Mouse (Mus musculus): Measurements from ENCODE around the gene Samd4b. TPM values are rescaled to one million over a fixed set of nuclear protein-coding genes. Genes with fewer than 3 reads are reported as not detected.

Samd4b gene
- total and polyA plus RNA-seq, 3 experiments: 6.4 to 45.9 TPM; not detected in 1

GRCm38 (mm10) chr7:28582841-28583240, 15.1 kb downstream of the Samd4b start:
- H3K4me3 ChIP-seq (ENCODE audit: control insufficient read depth in 1 of 2, insufficient read depth in 1 of 2, low read depth in 2 of 2, low read length in 2 of 2): peak overlapping the region in 1 of 2 experiments; percentile 26; a peak in 2 of 4 replicates
- H3K4me1 ChIP-seq (ENCODE audit: control insufficient read depth in 1 of 2, insufficient read depth in 2 of 2, low read length in 2 of 2): peaks cover 33 to 38% of the 10 kb centered on the region in 2 experiments

GRCm38 (mm10) chr7:28581721-28582120, 16.2 kb downstream of the Samd4b start:
- Histone ChIP-seq H3K27ac (ENCODE audit: control insufficient read depth, low read depth, low read length) (peak overlapping the region; percentile 74), H3K4me1 (ENCODE audit: control insufficient read depth in 1 of 2, insufficient read depth in 2 of 2, low read length in 2 of 2) (peaks cover 34 to 42% of the 10 kb centered on the region in 2 experiments), H3K9ac (ENCODE audit: control insufficient read depth, low read depth, low read length, poor library complexity, severe bottlenecking) (no peak overlapping the region), H3K9me3 (replicated peaks; ENCODE audit: insufficient read depth, low read length) (no peaks in the 10 kb centered on the region), H3K4me3 (ENCODE audit: control insufficient read depth in 1 of 2, insufficient read depth in 1 of 2, low read depth in 2 of 2, low read length in 2 of 2) (no peak overlapping the region), H3K79me2 (ENCODE audit: control insufficient read depth, insufficient read depth, low read length, poor library complexity) (no peaks in the 10 kb centered on the region; the same call in 1 of the 2 replicates), H3K36me3 (ENCODE audit: control insufficient read depth in 1 of 2, insufficient read depth in 2 of 2, low read length in 2 of 2) (peaks cover 0 to 25% of the 10 kb centered on the region in 2 experiments; a peak in 2 of 4 replicates), H3K27me3 (ENCODE audit: control insufficient read depth in 1 of 2, insufficient read depth in 2 of 2, low read length in 2 of 2) (no peaks in the 10 kb centered on the region)
- DNase-seq (ENCODE audit: low read depth, low spot score): peak; percentile 53
- peak; percentile 68 for TF ChIP-seq TAL1 (IDR thresholded peaks at IDR 0.05; ENCODE audit: low read length)
- TF ChIP-seq POLR2A (IDR thresholded peaks at IDR 0.05; ENCODE audit: control insufficient read depth in 1 of 2, insufficient read depth in 1 of 2, low read depth in 1 of 2, low read length in 2 of 2, poor library complexity in 1 of 2): no peak
- peak; percentile 10 for TF ChIP-seq MXI1 (IDR thresholded peaks at IDR 0.05; ENCODE audit: low read depth, low read length)
- no peak for TF ChIP-seq ZC3H11A (IDR thresholded peaks at IDR 0.05; ENCODE audit: low read depth, low read length)
- no peak for TF ChIP-seq USF2 (IDR thresholded peaks at IDR 0.05; ENCODE audit: borderline replicate concordance in 1 of 2, insufficient read depth in 1 of 2, low read depth in 1 of 2, low read length in 2 of 2)
- no peak for TF ChIP-seq ZMIZ1 (IDR thresholded peaks at IDR 0.05; ENCODE audit: low read depth, low read length)
- no peak for TF ChIP-seq ZNF384 (IDR thresholded peaks at IDR 0.05; ENCODE audit: low read depth, low read length)
- TF ChIP-seq RCOR1 (IDR thresholded peaks at IDR 0.05; ENCODE audit: low read depth, low read length): 0 out of 2 replicates have a peak, but pooled peaks have one; percentile 18
- no peak for TF ChIP-seq ZKSCAN1 (IDR thresholded peaks at IDR 0.05; ENCODE audit: low read depth, low read length)
- peak; percentile 71 for TF ChIP-seq TCF12 (IDR thresholded peaks at IDR 0.05; ENCODE audit: low read depth, low read length)
- TF ChIP-seq SIN3A (IDR thresholded peaks at IDR 0.05; ENCODE audit: low read length): 0 out of 2 replicates have a peak, but pooled peaks have one; percentile 32
- TF ChIP-seq EP300 (IDR thresholded peaks at IDR 0.05; ENCODE audit: low read depth in 1 of 2, low read length in 2 of 2): peak; percentile 41 to 47; a peak in 3 of 4 replicates
- TF ChIP-seq GATA1 (IDR thresholded peaks at IDR 0.05; ENCODE audit: low read depth, low read length): peak; percentile 32; the same call in 1 of the 2 replicates
- TF ChIP-seq SMC3 (IDR thresholded peaks at IDR 0.05; ENCODE audit: low read depth, low read length): no peak
- TF ChIP-seq BHLHE40 (IDR thresholded peaks at IDR 0.05; ENCODE audit: borderline replicate concordance, low read depth, low read length): no peak
- TF ChIP-seq USF1 (IDR thresholded peaks at IDR 0.05; ENCODE audit: low read depth, low read length): no peak
- TF ChIP-seq CHD1 (IDR thresholded peaks at IDR 0.05; ENCODE audit: low read depth, low read length): no peak

More at GRCm38 (mm10) chr7:28582841-28583240, 15.1 kb downstream of the Samd4b start:
- Histone ChIP-seq H3K27ac (ENCODE audit: control insufficient read depth, low read depth, low read length) (peak overlapping the region; percentile 74), H3K36me3 (ENCODE audit: control insufficient read depth in 1 of 2, insufficient read depth in 2 of 2, low read length in 2 of 2) (peaks cover 0 to 25% of the 10 kb centered on the region in 2 experiments; a peak in 2 of 4 replicates), H3K9me3 (replicated peaks; ENCODE audit: insufficient read depth, low read length) (no peaks in the 10 kb centered on the region), H3K9ac (ENCODE audit: control insufficient read depth, low read depth, low read length, poor library complexity, severe bottlenecking) (peak overlapping the region; percentile 33; the same call in 1 of the 2 replicates), H3K27me3 (ENCODE audit: control insufficient read depth in 1 of 2, insufficient read depth in 2 of 2, low read length in 2 of 2) (no peaks in the 10 kb centered on the region), H3K79me2 (ENCODE audit: control insufficient read depth, insufficient read depth, low read length, poor library complexity) (peaks cover 4% of the 10 kb centered on the region; the same call in 1 of the 2 replicates)
- TF ChIP-seq JUND (IDR thresholded peaks at IDR 0.05; ENCODE audit: low read depth, low read length) (no peak), KAT2A (conservative IDR thresholded peaks at IDR 0.05; ENCODE audit: low read depth, low read length) (no peak), ZMIZ1 (IDR thresholded peaks at IDR 0.05; ENCODE audit: low read depth, low read length) (no peak), RAD21 (IDR thresholded peaks at IDR 0.05; ENCODE audit: low read depth, low read length) (no peak), RCOR1 (IDR thresholded peaks at IDR 0.05; ENCODE audit: low read depth, low read length) (no peak), TCF12 (IDR thresholded peaks at IDR 0.05; ENCODE audit: low read depth, low read length) (peak; percentile 52), BHLHE40 (IDR thresholded peaks at IDR 0.05; ENCODE audit: borderline replicate concordance, low read depth, low read length) (no peak), GABPA (IDR thresholded peaks at IDR 0.05; ENCODE audit: low read depth, low read length) (no peak), MXI1 (IDR thresholded peaks at IDR 0.05; ENCODE audit: low read depth, low read length) (peak; percentile 54), EP300 (IDR thresholded peaks at IDR 0.05; ENCODE audit: low read depth in 1 of 2, low read length in 2 of 2) (peak; percentile 54 to 56; a peak in 3 of 4 replicates), E2F4 (IDR thresholded peaks at IDR 0.05; ENCODE audit: borderline replicate concordance, low read depth, low read length) (no peak), SIN3A (IDR thresholded peaks at IDR 0.05; ENCODE audit: low read length) (peak; percentile 65), SMC3 (IDR thresholded peaks at IDR 0.05; ENCODE audit: low read depth, low read length) (peak; percentile 8; the same call in 1 of the 2 replicates), CHD1 (IDR thresholded peaks at IDR 0.05; ENCODE audit: low read depth, low read length) (no peak), POLR2AphosphoS5 (IDR thresholded peaks at IDR 0.05; ENCODE audit: borderline replicate concordance, low read depth, low read length) (no peak), CHD2 (IDR thresholded peaks at IDR 0.05; ENCODE audit: low read length) (no peak), ZNF384 (IDR thresholded peaks at IDR 0.05; ENCODE audit: low read depth, low read length) (no peak), POLR2AphosphoS2 (IDR thresholded peaks at IDR 0.05; ENCODE audit: low read length) (no peak), USF1 (IDR thresholded peaks at IDR 0.05; ENCODE audit: low read depth, low read length) (no peak), NELFE (IDR thresholded peaks at IDR 0.05; ENCODE audit: low read depth, low read length) (no peak), TAL1 (IDR thresholded peaks at IDR 0.05; ENCODE audit: low read length) (peak; percentile 31; the same call in 1 of the 2 replicates), CTCF (IDR thresholded peaks at IDR 0.05 in 2 of 3, conservative IDR thresholded peaks at IDR 0.05 in 1 of 3; ENCODE audit: control insufficient read depth in 1 of 3, insufficient read depth in 1 of 3, low read depth in 2 of 3, low read length in 3 of 3, poor library complexity in 1 of 3, severe bottlenecking in 1 of 3) (no peak), MAFK (IDR thresholded peaks at IDR 0.05; ENCODE audit: borderline replicate concordance, low read depth, low read length) (no peak), ETS1 (IDR thresholded peaks at IDR 0.05; ENCODE audit: low read depth, low read length) (peak; percentile 52), MEF2A (IDR thresholded peaks at IDR 0.05; ENCODE audit: extremely low read depth, insufficient replicate concordance, low read depth, low read length, poor library complexity, severe bottlenecking) (no peak), MAZ (IDR thresholded peaks at IDR 0.05; ENCODE audit: low read depth, low read length) (no peak), GATA1 (IDR thresholded peaks at IDR 0.05; ENCODE audit: low read depth, low read length) (peak; percentile 70), UBTF (IDR thresholded peaks at IDR 0.05; ENCODE audit: borderline replicate concordance, insufficient read depth, low read depth, low read length) (no peak), MAX (IDR thresholded peaks at IDR 0.05; ENCODE audit: low read length) (no peak), NRF1 (IDR thresholded peaks at IDR 0.05; ENCODE audit: insufficient read depth, low read depth, low read length, poor library complexity, severe bottlenecking) (no peak), ZC3H11A (IDR thresholded peaks at IDR 0.05; ENCODE audit: low read depth, low read length) (no peak), USF2 (IDR thresholded peaks at IDR 0.05; ENCODE audit: borderline replicate concordance in 1 of 2, insufficient read depth in 1 of 2, low read depth in 1 of 2, low read length in 2 of 2) (no peak), ELF1 (IDR thresholded peaks at IDR 0.05; ENCODE audit: low read depth, low read length) (no peak), HCFC1 (IDR thresholded peaks at IDR 0.05; ENCODE audit: low read depth, low read length) (no peak), POLR2A (IDR thresholded peaks at IDR 0.05; ENCODE audit: control insufficient read depth in 1 of 2, insufficient read depth in 1 of 2, low read depth in 1 of 2, low read length in 2 of 2, poor library complexity in 1 of 2) (no peak)
- DNase-seq (ENCODE audit: low read depth, low spot score): peak; percentile 57

All from MEL (cell line).